ENCODE assay signal across 8 mouse cellular contexts in the genomic region with DNA sequence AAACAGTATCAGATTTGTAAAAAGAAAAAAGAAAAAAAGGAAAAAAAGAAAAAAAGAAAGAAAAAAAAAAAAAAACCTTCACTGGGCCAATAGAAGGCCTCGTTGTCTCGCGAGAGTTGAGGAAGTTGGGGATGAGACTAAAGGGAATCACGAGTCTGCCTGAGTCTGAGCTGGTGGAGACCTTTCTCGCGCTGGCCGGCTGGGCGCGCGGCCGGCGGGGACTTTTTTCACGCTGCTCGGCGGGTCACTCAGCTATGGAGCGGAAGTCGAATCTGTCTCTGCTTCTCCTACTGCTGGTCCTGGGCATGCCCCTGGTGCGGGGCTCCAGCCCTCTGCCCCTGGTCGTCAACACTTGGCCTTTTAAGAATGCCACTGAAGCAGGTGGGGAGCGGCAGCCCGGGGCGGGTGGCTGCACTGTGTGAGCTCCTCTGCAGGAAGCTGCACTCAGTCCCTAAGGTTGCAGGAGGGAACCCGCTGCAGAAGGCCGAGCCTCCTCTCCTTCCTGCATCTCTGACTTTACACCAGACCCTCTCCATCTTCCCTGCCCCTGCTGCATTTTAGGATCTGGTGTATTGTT. TPM values are rescaled to one million over a fixed set of nuclear protein-coding genes. Genes with fewer than 3 reads are reported as not detected.
DNase-seq lines count a peak whose midpoint lies in the region; ATAC-seq and TF ChIP-seq lines count a peak whose summit lies in the region.

TSS of gene Aga (plus strand) at position 177 of the 577 bp plus-strand sequence.

- H3K4me3 ChIP-seq in bone marrow macrophage, adult 2 months (ENCODE audit: insufficient read depth, low read length) = peak within 1 kb of the TSS; percentile 87
- H3K4me3 ChIP-seq in embryonic fibroblast, embryonic 13.5 days (ENCODE audit: insufficient read depth, low read length) = peak within 1 kb of the TSS; percentile 81
- H3K4me3 ChIP-seq in kidney, embryonic 14.5 days (ENCODE audit: low read length) = peak within 1 kb of the TSS; percentile 50
- peak within 1 kb of the TSS; percentile 58 for H3K4me3 ChIP-seq in limb, embryonic 15.5 days

- peak within 1 kb of the TSS; percentile 44 for H3K4me2 ChIP-seq in kidney, embryonic 14.5 days (replicated peaks; ENCODE audit: low read depth, low read length)
- peak within 1 kb of the TSS; percentile 56 for H3K4me2 ChIP-seq in limb, embryonic 15.5 days

- H3K27me3 ChIP-seq in kidney, embryonic 14.5 days (ENCODE audit: control insufficient read depth, insufficient read depth, low read length) = no peaks in the 10 kb centered on the region
- H3K27me3 ChIP-seq in limb, embryonic 15.5 days = no peaks in the 10 kb centered on the region

- peaks cover 11% of the 10 kb centered on the region; the same call in 1 of the 2 replicates for H3K36me3 ChIP-seq in kidney, embryonic 14.5 days (ENCODE audit: control insufficient read depth, insufficient read depth, low read length)
- H3K36me3 ChIP-seq in limb, embryonic 15.5 days = peaks cover 16% of the 10 kb centered on the region

- no peak for TF ChIP-seq POLR2A in bone marrow macrophage, adult 2 months (IDR thresholded peaks at IDR 0.05; ENCODE audit: borderline replicate concordance, low read depth, low read length)
- peak; percentile 82 for TF ChIP-seq POLR2A in embryonic fibroblast, embryonic 13.5 days (IDR thresholded peaks at IDR 0.05; ENCODE audit: low read depth, low read length)

- no peak for TF ChIP-seq CTCF in bone marrow macrophage, adult 2 months (IDR thresholded peaks at IDR 0.05; ENCODE audit: low read depth, low read length)
- no peak for TF ChIP-seq CTCF in embryonic fibroblast, embryonic 13.5 days (IDR thresholded peaks at IDR 0.05; ENCODE audit: borderline replicate concordance, insufficient read depth, low read length)

- H3K9me3 ChIP-seq in kidney, embryonic 14.5 days (ENCODE audit: control insufficient read depth, low read length) = no peaks in the 10 kb centered on the region
- no peaks in the 10 kb centered on the region for H3K9me3 ChIP-seq in limb, embryonic 15.5 days

- no peaks in the 10 kb centered on the region for H3K4me1 ChIP-seq in bone marrow macrophage, adult 2 months (ENCODE audit: control insufficient read depth, insufficient read depth, low read length)
- no peaks in the 10 kb centered on the region for H3K4me1 ChIP-seq in embryonic fibroblast, embryonic 13.5 days (ENCODE audit: control insufficient read depth, insufficient read depth, low read length)
- H3K4me1 ChIP-seq in kidney, embryonic 14.5 days (ENCODE audit: control insufficient read depth, insufficient read depth, low read length) = no peaks in the 10 kb centered on the region
- H3K4me1 ChIP-seq in limb, embryonic 15.5 days = no peaks in the 10 kb centered on the region

- ATAC-seq in kidney, embryonic 14.5 days (ENCODE audit: low FRiP score, low TSS enrichment) = peak; percentile 99
- ATAC-seq in limb, embryonic 15.5 days (ENCODE audit: insufficient number of reproducible peaks, low FRiP score, low TSS enrichment, low read depth) = peak; percentile 92

- peak; percentile 95 for DNase-seq in A20 (ENCODE audit: low read depth, low spot score)
- DNase-seq in heart, adult 9 months (ENCODE audit: low spot score in 2 of 2) = peak; percentile 91 to 92
- peak; percentile 66 to 81 for DNase-seq in monocyte, adult 2 months (ENCODE audit: low read depth in 1 of 2, low spot score in 2 of 2)
- peak; percentile 89 to 92 for DNase-seq in spleen, postnatal 36 days (ENCODE audit: low spot score in 2 of 2)

- WGBS in kidney, embryonic 14.5 days = under 1% methylated on average over 24 of the region's 24 CpGs
- under 1% methylated on average over 24 of the region's 24 CpGs for WGBS in limb, embryonic 15.5 days

- H3K9ac ChIP-seq in kidney, embryonic 14.5 days (ENCODE audit: low read depth, low read length) = peak within 1 kb of the TSS; percentile 70
- peak within 1 kb of the TSS; percentile 73 for H3K9ac ChIP-seq in limb, embryonic 15.5 days

- H3K27ac ChIP-seq in bone marrow macrophage, adult 2 months (ENCODE audit: insufficient read depth, low read depth, low read length) = peak within 1 kb of the TSS; percentile 83
- H3K27ac ChIP-seq in embryonic fibroblast, embryonic 13.5 days (ENCODE audit: insufficient read depth, low read length) = peak within 1 kb of the TSS; percentile 50; the same call in 1 of the 2 replicates
- H3K27ac ChIP-seq in kidney, embryonic 14.5 days (ENCODE audit: low read depth, low read length) = peak within 1 kb of the TSS; percentile 42; the same call in 1 of the 2 replicates
- H3K27ac ChIP-seq in limb, embryonic 15.5 days = peak within 1 kb of the TSS; percentile 83

RNA-seq across cellular contexts. Expression of gene Aga, which starts in this region (rescaled TPM):
- 32.8 and 35.3 TPM in 2 replicates for polyA plus RNA-seq in bone marrow macrophage, adult 2 months (2012; ENCODE audit: insufficient read depth, insufficient read length, missing spikeins)
- polyA plus RNA-seq in embryonic fibroblast, embryonic 13.5 days (2011; ENCODE audit: insufficient read length, low read depth, missing spikeins) = 89.3 and 135 TPM in 2 replicates
- polyA plus RNA-seq in kidney, embryonic 14.5 days (2014; fragmentation: Nextera tagmentation; extraction: Ambion mirVana) = 23.9 and 29.2 TPM in 2 replicates
- polyA plus RNA-seq in limb, embryonic 15.5 days (2015; fragmentation: Nextera tagmentation; extraction: Ambion mirVana) = 38.0 and 41.5 TPM in 2 replicates

Comparison
In these comparisons a context has a peak if more than half of its experiments do, and no peak if none do; other contexts are left out.
1. Peak in every context shown above with its lines: DNase-seq, ATAC-seq, H3K4me3 ChIP-seq and H3K27ac ChIP-seq.